Mouse (Mus musculus) hindlimb bud, embryonic 11.5 days (tissue): Measurements from ENCODE around the gene Cotl1.

Experiments used
- DNase-seq: peaks from one replicate; pipeline ENCODE4 v3.0.0-alpha.2; 2012; ENCODE audit warnings: low read depth, low spot score; ENCODE audit errors: extremely low spot score

Cotl1 gene

DNA sequence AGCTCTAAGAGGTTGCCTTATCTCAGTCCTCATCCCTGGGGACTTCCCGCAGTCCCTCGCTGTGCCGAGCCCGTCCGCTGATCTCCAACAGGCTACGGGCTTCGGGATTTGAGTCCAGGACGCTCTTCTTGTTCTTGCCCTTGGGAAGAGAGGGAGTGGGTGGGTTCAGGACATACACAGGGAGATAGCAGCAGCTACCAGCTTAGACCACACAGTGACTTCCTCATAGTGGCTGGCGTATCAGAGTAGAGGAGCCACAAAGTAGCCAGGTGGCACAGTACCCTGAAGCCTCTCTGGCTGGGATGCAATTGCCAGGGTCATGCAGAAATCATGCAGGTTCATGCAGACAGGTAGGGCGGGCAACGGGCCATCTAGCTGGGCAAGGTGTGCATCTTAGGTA lies 78.7 kb downstream of the Cotl1 start:
- no peak for DNase-seq
